Mouse (Mus musculus) lung, embryonic 16.5 days (tissue): ENCODE measurements at regions not wholly inside any gene's neighbourhood (a gene's known extent, or its start where the extent isn't known, plus 50 kb on each side); places are given as distances from the start of the nearest gene placed in this dataset.
"Not testable (repeated sequence)": the region's sequence is repeated elsewhere in the genome, so short reads cannot be mapped to it uniquely, and the experiment has no call there.

Experiments
- ATAC-seq: fragments of 200-750 bp; cut with Nextera tagmentation; 2 replicates; pipeline ENCODE4 v1.8.0; 2017; ENCODE audit warnings: low read depth, mild to moderate bottlenecking, moderate library complexity
- H3K27ac ChIP-seq: fragments of 300-500 bp; sonication (generic); 2 replicates; pipeline ENCODE4 v1.5.1; 2014; ENCODE audit warnings: mild to moderate bottlenecking, control low read depth, low read length
- H3K27me3 ChIP-seq: fragments of 300-500 bp; sonication (generic); 2 replicates; pipeline ENCODE4 v1.6.1; 2014; ENCODE audit warnings: low read depth, low read length, mixed read lengths; ENCODE audit not compliant: control insufficient read depth, insufficient read depth
- H3K36me3 ChIP-seq: fragments of 300-500 bp; sonication (generic); 2 replicates; pipeline ENCODE4 v1.6.1; 2014; ENCODE audit warnings: low read length; ENCODE audit not compliant: control insufficient read depth, insufficient read depth
- H3K4me1 ChIP-seq: fragments of 300-500 bp; sonication (generic); replicated peaks from 2 replicates; pipeline ENCODE4 v1.6.1; 2014; ENCODE audit warnings: low read length, mixed read lengths; ENCODE audit not compliant: control insufficient read depth, insufficient read depth
- H3K4me2 ChIP-seq: fragments of 300-500 bp; sonication (generic); 2 replicates; pipeline ENCODE4 v1.6.1; 2014; ENCODE audit warnings: low read depth, low read length, control low read depth
- H3K4me3 ChIP-seq: fragments of 300-500 bp; sonication (generic); 2 replicates; pipeline ENCODE4 v1.5.1; 2014; ENCODE audit warnings: mild to moderate bottlenecking, low read length, control low read depth
- H3K9ac ChIP-seq: fragments of 300-500 bp; sonication (generic); 2 replicates; pipeline ENCODE4 v1.6.1; 2014; ENCODE audit warnings: low read length, control low read depth
- H3K9me3 ChIP-seq: fragments of 300-500 bp; sonication (generic); 2 replicates; pipeline ENCODE4 v1.6.1; 2016; ENCODE audit warnings: low read length; ENCODE audit not compliant: control insufficient read depth
- WGBS: fragments of 180-500 bp; shearing (Covaris S2); extraction: QIAGEN DNeasy Blood & Tissue Kit; methylation state at CpG from one replicate; pipeline ENCODE4 v1.1.7; 2014; 5-methylcytosine and 5-hydroxymethylcytosine counted together

DNA sequence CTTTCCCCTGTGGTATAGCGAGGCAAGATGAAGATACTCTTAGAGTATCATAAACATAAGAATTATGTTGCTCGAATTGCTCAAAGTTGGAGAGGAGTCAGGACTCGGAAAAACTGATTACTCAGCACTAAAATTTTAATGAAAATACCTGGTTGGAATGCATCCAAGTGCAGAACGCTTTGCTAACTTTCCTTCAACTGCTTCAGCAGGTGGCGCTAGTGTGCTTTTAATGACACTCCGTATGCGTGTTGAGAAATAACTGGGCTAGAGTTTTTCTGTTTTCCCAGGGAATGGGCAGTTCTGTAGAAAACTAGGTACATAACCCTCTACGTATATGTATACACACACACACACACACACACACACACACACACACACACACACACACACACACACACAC, 221.0 kb downstream of the Grxcr1 start:
- Histone ChIP-seq H3K27ac (no peak overlapping the region), H3K9ac (no peak overlapping the region)
- peak; percentile 57; the same call in 1 of the 2 replicates for ATAC-seq

DNA sequence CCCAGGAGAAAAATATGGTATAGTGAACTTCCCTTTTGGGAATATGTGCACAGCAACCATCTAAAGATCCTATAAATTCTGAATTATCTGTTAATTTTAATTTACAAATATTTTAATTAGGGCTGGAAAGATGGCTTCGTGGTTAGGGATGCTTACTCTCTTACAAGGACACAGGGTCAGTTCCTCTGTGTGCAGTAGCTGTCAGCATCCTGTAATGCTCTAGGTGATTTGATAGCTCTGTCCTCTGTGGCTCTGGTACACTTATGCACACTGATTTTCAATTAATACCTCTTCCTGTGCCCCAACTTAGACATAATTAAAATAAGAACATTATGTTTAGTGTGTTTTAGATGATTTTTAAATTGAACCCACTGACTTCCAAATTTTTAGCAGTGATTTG, 221.8 kb downstream of the Grxcr1 start:
- no peaks in the 10 kb centered on the region for H3K4me1 ChIP-seq
- no peak overlapping the region for H3K27ac ChIP-seq
- WGBS, result 40% methylated on average over 1 of the region's 1 CpGs

More for the DNA sequence above, 221.0 kb downstream of the Grxcr1 start:
- Histone ChIP-seq H3K4me2 (no peak overlapping the region), H3K9me3 (no peaks in the 10 kb centered on the region), H3K4me3 (no peak overlapping the region), H3K27me3 (no peaks in the 10 kb centered on the region), H3K36me3 (no peaks in the 10 kb centered on the region), H3K4me1 (no peaks in the 10 kb centered on the region)
- WGBS, result 11% methylated on average over 8 of the region's 8 CpGs

DNA sequence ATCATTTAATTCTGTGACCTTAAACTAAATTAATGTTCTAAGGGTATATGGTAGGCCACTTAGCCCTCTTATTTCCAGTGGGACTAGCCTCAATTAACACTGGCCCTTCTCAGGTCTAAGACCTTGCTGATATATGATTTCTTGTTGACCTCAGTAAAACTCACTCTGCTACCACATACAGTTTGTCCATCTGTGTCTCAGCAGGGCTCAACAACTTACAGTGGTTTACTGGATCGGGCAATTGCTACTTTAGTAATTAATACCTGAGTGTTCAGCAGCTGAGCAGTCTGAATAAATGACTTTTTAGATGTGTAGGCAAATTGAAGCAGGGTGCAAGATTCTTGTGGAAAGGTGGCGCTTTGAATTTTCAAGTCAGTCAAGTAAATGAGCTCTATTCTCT, 222.5 kb downstream of the Grxcr1 start:
- Histone ChIP-seq H3K36me3 (no peaks in the 10 kb centered on the region), H3K4me3 (no peak overlapping the region), H3K9ac (no peak overlapping the region), H3K9me3 (no peaks in the 10 kb centered on the region), H3K27ac (no peak overlapping the region), H3K4me1 (no peaks in the 10 kb centered on the region), H3K4me2 (no peak overlapping the region), H3K27me3 (no peaks in the 10 kb centered on the region)
- ATAC-seq, result no peak; the same call in 1 of the 2 replicates
- 80% methylated on average over 2 of the region's 2 CpGs for WGBS

More for the DNA sequence above, 221.8 kb downstream of the Grxcr1 start:
- H3K9ac ChIP-seq, result no peak overlapping the region
- H3K9me3 ChIP-seq, result no peaks in the 10 kb centered on the region
- no peak overlapping the region for H3K4me3 ChIP-seq
- H3K27me3 ChIP-seq, result no peaks in the 10 kb centered on the region
- ATAC-seq, result no peak
- no peaks in the 10 kb centered on the region for H3K36me3 ChIP-seq
- H3K4me2 ChIP-seq, result no peak overlapping the region

DNA sequence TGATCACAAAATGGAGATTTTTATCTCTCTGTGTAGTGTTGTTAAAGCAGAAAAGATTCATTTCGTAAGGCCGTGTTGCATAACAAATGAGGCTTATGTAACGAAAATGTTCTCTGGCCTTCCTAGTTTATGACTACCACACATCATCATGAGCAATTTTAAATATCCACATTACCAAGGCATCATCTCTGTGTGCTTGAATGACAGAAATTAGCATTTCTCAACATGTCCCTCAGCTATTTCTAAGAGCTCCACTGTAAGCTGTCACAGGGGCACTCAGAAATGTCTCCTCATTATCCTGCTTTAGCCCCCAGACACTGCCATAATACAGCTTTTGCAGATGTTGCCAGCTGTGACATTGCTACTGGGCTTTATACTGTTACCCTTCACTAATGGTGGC, 232.6 kb downstream of the Grxcr1 start:
- WGBS, result 66% methylated on average over 3 of the region's 3 CpGs
- H3K36me3 ChIP-seq, result no peaks in the 10 kb centered on the region
- H3K27me3 ChIP-seq, result no peaks in the 10 kb centered on the region
- H3K4me1 ChIP-seq, result no peaks in the 10 kb centered on the region
- no peaks in the 10 kb centered on the region for H3K9me3 ChIP-seq
- no peak overlapping the region for H3K4me2 ChIP-seq
- H3K4me3 ChIP-seq, result no peak overlapping the region
- peak; percentile 93 for ATAC-seq
- no peak overlapping the region for H3K27ac ChIP-seq
- no peak overlapping the region for H3K9ac ChIP-seq

DNA sequence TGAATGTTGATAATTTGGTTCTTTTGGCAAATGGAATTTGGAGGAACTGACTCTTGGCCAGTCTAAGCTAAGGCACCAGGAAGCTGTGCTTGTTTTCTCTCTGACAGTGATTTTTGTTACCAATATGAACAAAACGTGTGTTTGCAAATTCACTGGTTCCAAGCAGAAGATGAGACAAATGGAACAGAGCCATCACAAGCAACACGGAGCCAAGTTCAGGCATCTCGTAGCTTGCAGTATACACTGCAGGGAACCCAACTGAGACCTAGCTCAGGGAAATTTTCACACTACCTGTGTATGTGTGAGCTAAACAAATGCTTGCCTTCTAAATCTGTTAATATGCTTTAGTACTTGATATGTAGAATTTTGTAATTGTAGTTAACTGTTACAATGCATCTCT, 242.6 kb downstream of the Grxcr1 start:
- no peaks in the 10 kb centered on the region for H3K27me3 ChIP-seq

DNA sequence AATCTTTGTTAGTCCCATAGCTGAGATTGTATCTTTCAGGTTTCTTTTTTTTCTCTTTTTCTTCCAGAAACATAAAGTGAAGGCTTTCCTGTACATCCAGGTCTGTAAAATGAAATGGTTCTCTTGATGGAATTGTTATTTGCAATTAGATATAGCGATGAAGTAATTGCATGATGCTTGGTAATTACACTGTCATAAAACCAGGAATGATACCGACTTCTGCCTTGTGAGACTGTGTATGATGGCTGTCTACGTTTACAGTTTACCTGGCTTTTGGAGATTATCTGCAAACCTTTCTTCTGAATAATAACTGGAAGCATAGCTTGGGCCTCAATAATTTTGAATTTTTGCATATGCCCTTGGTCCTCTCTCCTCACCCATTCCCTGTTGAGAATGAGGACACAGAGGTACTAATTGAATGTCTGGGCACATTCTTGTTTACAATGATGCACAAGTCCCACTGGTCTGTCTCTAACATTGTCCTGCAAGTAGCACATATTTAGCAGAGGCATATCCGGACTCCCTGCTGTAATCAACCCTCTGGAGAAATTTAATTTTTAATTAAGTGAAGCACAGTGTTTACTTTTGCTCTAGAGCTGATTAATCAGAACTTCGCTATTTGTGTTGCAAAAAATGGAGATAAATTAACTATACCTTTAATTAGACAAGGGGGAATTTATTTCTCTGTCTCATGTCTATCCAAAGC, 244.1 kb downstream of the Grxcr1 start:
- Histone ChIP-seq H3K9ac (no peak overlapping the region), H3K36me3 (no peaks in the 10 kb centered on the region), H3K27ac (no peak overlapping the region), H3K27me3 (no peaks in the 10 kb centered on the region), H3K4me1 (no peaks in the 10 kb centered on the region), H3K4me3 (no peak overlapping the region), H3K9me3 (no peaks in the 10 kb centered on the region), H3K4me2 (no peak overlapping the region)
- 72% methylated on average over 5 of the region's 5 CpGs for WGBS
- ATAC-seq, result no peak

More for the DNA sequence above, 242.6 kb downstream of the Grxcr1 start:
- no peak overlapping the region for H3K4me2 ChIP-seq
- ATAC-seq, result no peak
- no peaks in the 10 kb centered on the region for H3K4me1 ChIP-seq
- WGBS, result 73% methylated on average over 3 of the region's 3 CpGs
- H3K36me3 ChIP-seq, result no peaks in the 10 kb centered on the region
- no peak overlapping the region for H3K9ac ChIP-seq
- no peak overlapping the region for H3K4me3 ChIP-seq
- no peak overlapping the region for H3K27ac ChIP-seq
- H3K9me3 ChIP-seq, result no peaks in the 10 kb centered on the region

DNA sequence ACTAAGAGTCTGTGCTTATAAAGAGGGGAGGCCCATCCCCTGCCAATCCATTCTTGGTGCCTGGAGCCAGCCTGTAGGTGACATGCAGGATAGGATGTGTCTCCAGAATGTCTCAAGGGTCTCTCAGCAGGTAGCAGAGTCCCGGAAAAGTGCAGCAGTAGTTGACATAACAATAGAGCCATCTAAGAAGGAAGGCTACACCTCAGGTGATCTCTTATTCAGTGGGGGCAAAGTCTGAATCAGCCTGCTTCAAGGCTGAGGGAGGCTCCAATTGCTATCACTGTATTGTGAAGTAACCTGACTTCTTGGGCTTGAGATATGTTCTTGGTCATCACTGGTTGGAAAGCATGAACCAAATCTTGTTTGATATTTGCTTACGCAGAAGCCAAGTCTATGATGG, 264.1 kb downstream of the Grxcr1 start:
- WGBS, result 90% methylated on average over 2 of the region's 2 CpGs
- H3K27me3 ChIP-seq, H3K4me2 ChIP-seq, H3K4me3 ChIP-seq, H3K4me1 ChIP-seq, H3K27ac ChIP-seq, ATAC-seq, H3K9ac ChIP-seq, H3K36me3 ChIP-seq, H3K9me3 ChIP-seq: not testable (repeated sequence)

DNA sequence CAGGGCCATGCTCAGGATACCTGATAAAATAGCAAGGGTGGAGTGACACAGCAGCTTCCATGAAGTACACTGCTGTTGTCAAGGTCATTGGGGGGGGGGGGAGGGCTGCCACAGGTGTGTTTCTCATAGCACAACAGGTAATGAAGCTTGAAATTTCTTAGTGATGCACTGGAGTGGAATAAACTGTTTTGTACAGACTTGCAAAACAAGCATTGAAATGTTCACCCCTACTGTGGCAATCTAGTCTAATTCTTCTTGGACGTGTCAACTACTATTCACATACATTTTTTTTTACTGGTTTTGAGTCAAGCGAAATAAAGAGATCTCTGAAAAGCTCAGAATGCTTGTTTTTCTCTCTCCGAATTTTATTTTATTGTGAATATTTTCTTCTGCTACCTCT, 281.6 kb downstream of the Grxcr1 start:
- no peak overlapping the region for H3K4me3 ChIP-seq
- no peak for ATAC-seq
- no peaks in the 10 kb centered on the region for H3K9me3 ChIP-seq
- H3K4me2 ChIP-seq, result no peak overlapping the region
- H3K36me3 ChIP-seq, result no peaks in the 10 kb centered on the region
- no peak overlapping the region for H3K27ac ChIP-seq
- H3K27me3 ChIP-seq, result no peaks in the 10 kb centered on the region
- H3K4me1 ChIP-seq, result no peaks in the 10 kb centered on the region
- 80% methylated on average over 3 of the region's 3 CpGs for WGBS
- no peak overlapping the region for H3K9ac ChIP-seq

DNA sequence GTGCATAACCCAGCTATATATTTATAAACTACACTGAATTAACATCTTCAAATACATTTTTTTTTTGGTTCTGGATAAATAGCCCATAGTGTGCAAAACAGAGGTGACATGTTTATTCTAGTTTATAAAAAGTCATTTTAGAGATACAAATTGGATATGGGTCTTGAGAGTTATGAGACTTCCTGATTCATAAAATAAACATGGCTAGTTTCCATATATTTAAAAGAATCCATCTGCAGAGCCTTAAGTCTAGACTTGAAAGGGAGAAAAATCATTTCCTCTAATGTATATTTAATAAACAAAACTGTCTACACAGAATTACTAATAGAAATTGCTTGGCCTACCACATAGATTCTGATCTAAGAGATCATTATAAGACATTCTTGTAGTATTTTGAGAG, 287.3 kb downstream of the Grxcr1 start:
- no peak overlapping the region for H3K9ac ChIP-seq
- H3K4me3 ChIP-seq, result no peak overlapping the region
- ATAC-seq, result peak; percentile 89

More for the DNA sequence above, 287.3 kb downstream of the Grxcr1 start:
- no peak overlapping the region for H3K27ac ChIP-seq
- H3K36me3 ChIP-seq, result no peaks in the 10 kb centered on the region
- 0 out of 2 replicates have a peak, but pooled peaks cover 3% of the 10 kb centered on the region for H3K4me1 ChIP-seq
- H3K4me2 ChIP-seq, result no peak overlapping the region
- no peaks in the 10 kb centered on the region for H3K9me3 ChIP-seq
- H3K27me3 ChIP-seq, result no peaks in the 10 kb centered on the region
